8 mouse cellular contexts compared by ENCODE assay signal in the genomic region with DNA sequence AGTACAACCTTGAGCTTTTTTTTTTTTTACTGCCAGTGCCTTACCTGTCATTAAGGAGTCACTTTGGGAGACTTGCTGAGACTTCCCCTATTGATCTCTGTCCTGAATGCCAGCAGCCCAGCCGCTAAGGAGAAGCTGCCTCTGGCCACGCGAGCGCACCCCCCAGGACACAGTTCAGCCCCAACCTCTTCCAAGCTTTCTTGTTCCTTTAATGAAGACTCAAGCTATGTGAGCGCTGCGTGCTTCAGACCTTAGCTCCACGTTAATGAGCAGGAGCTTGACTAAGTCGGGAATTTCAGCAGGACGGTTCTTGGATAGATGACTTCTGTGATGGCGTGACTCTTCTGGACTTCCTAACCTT. TPM values are rescaled to one million over a fixed set of nuclear protein-coding genes. Genes with fewer than 3 reads are reported as not detected.
A peak's percentile ranks its signal among the peaks of the same experiment; 100 is the strongest.
DNase-seq lines count a peak whose midpoint lies in the region; ATAC-seq lines count a peak whose summit lies in the region.

No protein-coding gene starts in this region.

- H3K27me3 ChIP-seq in lung, embryonic 16.5 days (ENCODE audit: control insufficient read depth, insufficient read depth, low read depth, low read length): no peaks in the 10 kb centered on the region
- H3K27me3 ChIP-seq in liver, embryonic 16.5 days (ENCODE audit: control insufficient read depth, insufficient read depth, low read depth, low read length): no peaks in the 10 kb centered on the region

- peaks cover 9% of the 10 kb centered on the region; the same call in 1 of the 2 replicates for H3K4me1 ChIP-seq in lung, embryonic 16.5 days (replicated peaks; ENCODE audit: control insufficient read depth, insufficient read depth, low read length)
- H3K4me1 ChIP-seq in liver, embryonic 16.5 days (ENCODE audit: control insufficient read depth, low read depth, low read length): no peaks in the 10 kb centered on the region; the same call in 1 of the 2 replicates

- WGBS in lung, embryonic 16.5 days: 17% methylated on average over 10 of the region's 10 CpGs
- WGBS in liver, embryonic 16.5 days (ENCODE audit: insufficient replicate concordance): 9% methylated on average over 10 of the region's 10 CpGs

- H3K9ac ChIP-seq in lung, embryonic 16.5 days (ENCODE audit: low read length): peak overlapping the region; percentile 49
- no peak overlapping the region for H3K9ac ChIP-seq in liver, embryonic 16.5 days (ENCODE audit: low read depth, low read length)

- H3K4me3 ChIP-seq in lung, embryonic 16.5 days (ENCODE audit: low read length): peak overlapping the region; percentile 12
- 0 out of 2 replicates have a peak overlapping the region, but pooled peaks have one; percentile 13 for H3K4me3 ChIP-seq in liver, embryonic 16.5 days (ENCODE audit: low read depth, low read length)

- H3K36me3 ChIP-seq in lung, embryonic 16.5 days (ENCODE audit: control insufficient read depth, insufficient read depth, low read length): no peaks in the 10 kb centered on the region
- H3K36me3 ChIP-seq in liver, embryonic 16.5 days (ENCODE audit: control insufficient read depth, insufficient read depth): no peaks in the 10 kb centered on the region

- no peaks in the 10 kb centered on the region for H3K9me3 ChIP-seq in lung, embryonic 16.5 days (ENCODE audit: control insufficient read depth, low read length)
- H3K9me3 ChIP-seq in liver, embryonic 16.5 days (replicated peaks; ENCODE audit: control insufficient read depth, low read length): no peaks in the 10 kb centered on the region

- peak overlapping the region; percentile 55 for H3K4me2 ChIP-seq in lung, embryonic 16.5 days (ENCODE audit: low read depth, low read length)
- H3K4me2 ChIP-seq in liver, embryonic 16.5 days (ENCODE audit: low read depth, low read length): peak overlapping the region; percentile 47

- DNase-seq in lung, postnatal 4 days: no peak
- DNase-seq in thymus, postnatal 4 days: no peak
- no peak for DNase-seq in urinary bladder, postnatal 10 days (ENCODE audit: low spot score)
- DNase-seq in layer of hippocampus, adult 18-20 months (ENCODE audit: low spot score in 2 of 2): no peak
- DNase-seq in layer of hippocampus, postnatal 36 days: no peak

- H3K27ac ChIP-seq in lung, embryonic 16.5 days (ENCODE audit: low read length): no peak overlapping the region
- H3K27ac ChIP-seq in liver, embryonic 16.5 days (ENCODE audit: low read length): no peak overlapping the region

- ATAC-seq in lung, embryonic 16.5 days (ENCODE audit: low read depth): 0 out of 2 replicates have a peak, but pooled peaks have one; percentile 28
- peak; percentile 69 for ATAC-seq in granulocyte monocyte progenitor cell, adult 5-6 weeks (replicated peaks; ENCODE audit: poor library complexity, severe bottlenecking)
- no peak for ATAC-seq in liver, embryonic 16.5 days (ENCODE audit: low read depth)

RNA-seq across cellular contexts. Expression of gene Bbs10, which starts 37.9 kb away (rescaled TPM):
- 6.2 TPM in 2 replicates for polyA plus RNA-seq in lung, embryonic 16.5 days (2015; fragmentation: Nextera tagmentation; extraction: Ambion mirVana)
- 1.7 and 2.5 TPM in 2 replicates for total RNA-seq in granulocyte monocyte progenitor cell, adult 5-6 weeks (2014; fragmentation: Nextera tagmentation)
- 4.3 and 5.3 TPM in 2 replicates for total RNA-seq in granulocyte monocyte progenitor cell, adult 5-6 weeks (2017)
- 0.91 and 1.4 TPM in 2 replicates for polyA plus RNA-seq in liver, embryonic 16.5 days (2015; fragmentation: Nextera tagmentation; extraction: Ambion mirVana)
- total RNA-seq in layer of hippocampus, adult 18-20 months (2021): 1 to 10 TPM; 5.7 to 6.0 TPM
- total RNA-seq in layer of hippocampus, postnatal 36 days (2021): 1 to 10 TPM; 4.5 to 5.6 TPM
